Mouse (Mus musculus) C2C12 (cell line): ENCODE data around the gene Ttc34.

Experiments
- CEBPB ChIP-seq: IDR thresholded peaks from one replicate; pipeline ENCODE4 v1.6.1; 2011; ENCODE audit warnings: low read depth, mild to moderate bottlenecking, control low read depth, moderate library complexity
- CTCF ChIP-seq: IDR thresholded peaks from one replicate; pipeline ENCODE4 v1.5.1; 2011; ENCODE audit not compliant: control insufficient read depth, insufficient read depth, insufficient read length
- FOSL1 ChIP-seq: IDR thresholded peaks from one replicate; pipeline ENCODE4 v1.8.0; 2011; ENCODE audit warnings: mild to moderate bottlenecking, low read length; ENCODE audit not compliant: poor library complexity, insufficient read depth, severe bottlenecking
- MAX ChIP-seq: IDR thresholded peaks from one replicate; pipeline ENCODE4 v1.6.1; 2011; ENCODE audit warnings: mild to moderate bottlenecking, control low read depth
- MYOD1 ChIP-seq: IDR thresholded peaks from one replicate; pipeline ENCODE4 v1.6.1; 2011; ENCODE audit warnings: low read depth; ENCODE audit not compliant: control insufficient read depth, insufficient read length
- MYOG ChIP-seq: IDR thresholded peaks from one replicate; pipeline ENCODE4 v1.6.1; 2011; ENCODE audit not compliant: control insufficient read depth, insufficient read length; ENCODE audit errors: extremely low read depth
- USF1 ChIP-seq: IDR thresholded peaks from one replicate; pipeline ENCODE4 v1.6.1; 2011; ENCODE audit warnings: low read depth, mild to moderate bottlenecking, control low read depth, moderate library complexity

DNA sequence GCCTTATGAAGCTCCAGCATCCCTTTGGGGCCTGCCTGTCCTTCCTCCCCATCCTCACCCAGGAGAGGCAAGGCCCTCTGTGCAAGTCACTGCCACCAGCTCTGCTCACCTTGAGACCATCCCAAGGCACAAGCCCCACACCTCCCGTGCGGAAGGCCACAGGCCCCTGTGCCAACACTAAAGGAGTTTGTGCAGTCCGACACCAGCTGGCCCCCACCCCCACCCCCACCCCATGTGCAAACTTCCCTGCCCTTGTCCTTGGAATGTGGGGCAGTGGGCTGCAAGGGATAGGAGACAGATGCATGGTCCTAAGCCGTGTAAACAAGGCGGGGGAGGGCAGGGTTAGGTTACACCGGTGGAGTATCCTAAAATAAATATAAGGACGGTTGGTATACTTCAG lies 43.8 kb upstream of the Ttc34 start:
- TF ChIP-seq CTCF = no peak
- no peak for TF ChIP-seq USF1
- TF ChIP-seq MYOD1 = no peak
- TF ChIP-seq MAX = no peak
- TF ChIP-seq CEBPB = no peak
- TF ChIP-seq MYOG = no peak
- no peak for TF ChIP-seq FOSL1
